Mouse (Mus musculus) stomach, embryonic 16.5 days (tissue): ENCODE data around the gene Igf1r. TPM values are rescaled to one million over a fixed set of nuclear protein-coding genes. Genes with fewer than 3 reads are reported as not detected.

Experiments
- ATAC-seq: fragments of 200-750 bp; cut with Nextera tagmentation; 2 replicates; pipeline ENCODE4 v1.8.0; 2017; ENCODE audit warnings: moderate number of reproducible peaks, moderate TSS enrichment; ENCODE audit not compliant: insufficient read depth, low FRiP score
- H3K27ac ChIP-seq: fragments of 300-500 bp; sonication (generic); 2 replicates; pipeline ENCODE4 v1.5.1; 2014; ENCODE audit warnings: low read length
- H3K27me3 ChIP-seq: fragments of 300-500 bp; sonication (generic); 2 replicates; pipeline ENCODE4 v1.6.1; 2014; ENCODE audit warnings: low read length, control low read depth, mixed read lengths; ENCODE audit not compliant: control insufficient read depth, insufficient read depth
- H3K36me3 ChIP-seq: fragments of 300-500 bp; sonication (generic); 2 replicates; pipeline ENCODE4 v1.6.1; 2014; ENCODE audit warnings: low read length; ENCODE audit not compliant: control insufficient read depth, insufficient read depth
- H3K4me1 ChIP-seq: fragments of 300-500 bp; sonication (generic); 2 replicates; pipeline ENCODE4 v1.6.1; 2014; ENCODE audit warnings: low read length, control low read depth, mixed read lengths; ENCODE audit not compliant: control insufficient read depth, insufficient read depth
- H3K4me2 ChIP-seq: fragments of 300-500 bp; sonication (generic); 2 replicates; pipeline ENCODE4 v1.6.1; 2014; ENCODE audit warnings: low read depth, low read length, mixed read lengths
- H3K4me3 ChIP-seq: fragments of 300-500 bp; sonication (generic); replicated peaks from 2 replicates; pipeline ENCODE4 v1.5.1; 2014; ENCODE audit warnings: mild to moderate bottlenecking, low read length
- H3K9ac ChIP-seq: fragments of 300-500 bp; sonication (generic); 2 replicates; pipeline ENCODE4 v1.6.1; 2014; ENCODE audit warnings: low read length
- H3K9me3 ChIP-seq: fragments of 300-500 bp; sonication (generic); replicated peaks from 2 replicates; pipeline ENCODE4 v1.6.1; 2016; ENCODE audit warnings: low read length, control low read depth; ENCODE audit not compliant: control insufficient read depth
- WGBS: fragments of 180-500 bp; shearing (Covaris S2); extraction: QIAGEN DNeasy Blood & Tissue Kit; methylation state at CpG from one replicate; pipeline ENCODE4 v1.1.7; 2014; 5-methylcytosine and 5-hydroxymethylcytosine counted together
- polyA plus RNA-seq: library from polyadenylated mRNA; unstranded; fragments of >200 nt; fragmentation: Nextera tagmentation; extraction: Ambion mirVana; gene quantifications from 2 replicates; pipeline ENCODE4 v1.2.1, GENCODE M21; 2015

The Igf1r gene
- polyA plus RNA-seq, 1 experiment from 2014 or later, result 15.0 TPM

- Histone ChIP-seq H3K4me2 (peak overlapping the region; percentile 35; the same call in 1 of the 2 replicates), H3K9me3 (no peaks in the 10 kb centered on the region), H3K4me1 (peaks cover 38% of the 10 kb centered on the region), H3K36me3 (no peaks in the 10 kb centered on the region), H3K27me3 (no peaks in the 10 kb centered on the region), H3K9ac (peak overlapping the region; percentile 37), H3K27ac (peak overlapping the region; percentile 86), H3K4me3 (no peak overlapping the region)
- peak; percentile 84; the same call in 1 of the 2 replicates for ATAC-seq
- 3% methylated on average over 12 of the region's 12 CpGs for WGBS
Measured at GRCm38 (mm10) chr7:68085338-68085737, 132.7 kb downstream of the Igf1r start.

GRCm38 (mm10) chr7:68085870-68086341, 133.3 kb downstream of the Igf1r start:
- H3K4me2 ChIP-seq, result 0 out of 2 replicates have a peak overlapping the region, but pooled peaks have one; percentile 35
- WGBS, result 50% methylated on average over 4 of the region's 4 CpGs
- H3K4me1 ChIP-seq, result peaks cover 32% of the 10 kb centered on the region

DNA sequence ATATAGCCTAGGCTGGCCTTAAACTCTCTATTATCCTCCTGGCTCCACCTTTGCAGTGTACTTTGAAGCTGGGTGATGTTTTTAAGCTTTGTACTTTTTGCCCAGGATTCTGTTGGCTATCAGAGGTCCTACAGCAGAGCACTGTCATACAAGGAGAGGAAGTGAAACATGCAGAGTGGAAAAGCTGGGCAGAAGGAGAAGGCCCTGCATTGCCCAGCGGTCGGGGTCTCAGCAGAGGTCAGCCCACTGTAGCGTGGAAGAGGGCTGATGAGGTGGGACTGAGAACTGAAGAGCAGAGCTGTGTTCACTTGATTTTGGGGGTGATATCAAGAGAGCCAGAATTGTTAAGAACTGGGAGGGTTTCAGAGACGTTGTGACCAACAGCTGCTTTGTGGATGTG, 134.9 kb downstream of the Igf1r start:
- Histone ChIP-seq H3K4me2 (no peak overlapping the region), H3K36me3 (no peaks in the 10 kb centered on the region), H3K4me3 (no peak overlapping the region), H3K27me3 (no peaks in the 10 kb centered on the region), H3K4me1 (peaks cover 32% of the 10 kb centered on the region), H3K27ac (no peak overlapping the region), H3K9me3 (no peaks in the 10 kb centered on the region), H3K9ac (no peak overlapping the region)
- ATAC-seq, result no peak
- 69% methylated on average over 4 of the region's 4 CpGs for WGBS

More at GRCm38 (mm10) chr7:68085870-68086341, 133.3 kb downstream of the Igf1r start:
- peak; percentile 43; the same call in 1 of the 2 replicates for ATAC-seq
- Histone ChIP-seq H3K27me3 (no peaks in the 10 kb centered on the region), H3K27ac (peak overlapping the region; percentile 86), H3K9me3 (no peaks in the 10 kb centered on the region), H3K36me3 (no peaks in the 10 kb centered on the region), H3K4me3 (no peak overlapping the region), H3K9ac (no peak overlapping the region; the same call in 1 of the 2 replicates)

DNA sequence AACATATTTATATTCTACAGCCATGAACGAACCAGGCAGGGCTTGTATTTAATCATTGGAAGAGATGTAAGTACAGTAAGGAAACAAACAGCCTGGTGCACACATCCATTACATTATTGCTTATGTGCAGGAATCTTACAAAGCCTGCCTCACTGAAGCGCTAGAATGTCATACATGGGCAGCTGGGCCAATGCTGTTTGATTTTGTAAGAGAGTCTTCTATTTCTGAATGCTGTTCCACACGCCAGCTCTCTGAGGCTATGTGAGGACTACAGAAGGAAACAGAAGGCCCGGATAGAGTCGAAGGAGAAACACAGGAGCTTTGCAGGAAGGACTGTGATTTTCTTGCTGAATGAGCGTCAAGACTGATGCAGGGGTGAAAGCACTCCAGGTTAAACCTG, 136.2 kb downstream of the Igf1r start:
- ATAC-seq, result no peak
- Histone ChIP-seq H3K27me3 (no peaks in the 10 kb centered on the region), H3K4me3 (no peak overlapping the region), H3K36me3 (no peaks in the 10 kb centered on the region), H3K4me2 (no peak overlapping the region), H3K9ac (no peak overlapping the region), H3K27ac (no peak overlapping the region), H3K4me1 (peaks cover 32% of the 10 kb centered on the region), H3K9me3 (no peaks in the 10 kb centered on the region)
- 71% methylated on average over 6 of the region's 6 CpGs for WGBS

GRCm38 (mm10) chr7:68089725-68090124, 137.1 kb downstream of the Igf1r start:
- Histone ChIP-seq H3K27me3 (no peaks in the 10 kb centered on the region), H3K4me1 (peaks cover 27% of the 10 kb centered on the region), H3K27ac (no peak overlapping the region), H3K36me3 (no peaks in the 10 kb centered on the region), H3K4me2 (no peak overlapping the region), H3K9ac (no peak overlapping the region), H3K4me3 (no peak overlapping the region), H3K9me3 (no peaks in the 10 kb centered on the region)
- WGBS, result 81% methylated on average over 10 of the region's 10 CpGs
- no peak for ATAC-seq

DNA sequence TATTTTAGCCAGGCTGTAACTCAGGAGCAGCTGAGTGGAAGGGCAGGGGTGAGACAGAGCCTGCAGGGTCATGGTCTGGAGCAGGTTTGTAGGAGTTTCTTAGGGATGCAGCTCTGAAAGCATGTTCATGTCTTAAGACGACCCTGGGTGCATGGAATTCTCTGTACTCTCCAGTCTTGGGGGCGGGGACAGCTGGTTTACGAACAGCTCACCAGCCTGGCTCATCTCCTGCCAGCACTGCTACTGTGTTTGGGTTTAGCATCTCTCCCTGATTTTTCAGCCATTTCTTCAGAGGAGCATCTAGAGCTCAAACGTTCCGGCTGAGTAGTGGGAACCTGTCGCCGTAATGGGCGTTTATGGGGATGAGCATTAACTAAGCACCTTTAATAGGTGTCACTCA, 137.9 kb downstream of the Igf1r start:
- no peak overlapping the region for H3K4me2 ChIP-seq
- no peaks in the 10 kb centered on the region for H3K36me3 ChIP-seq
- H3K27ac ChIP-seq, result no peak overlapping the region
- H3K4me3 ChIP-seq, result no peak overlapping the region
- no peaks in the 10 kb centered on the region for H3K27me3 ChIP-seq
- no peaks in the 10 kb centered on the region for H3K9me3 ChIP-seq
- 74% methylated on average over 8 of the region's 8 CpGs for WGBS
- H3K4me1 ChIP-seq, result peaks cover 18% of the 10 kb centered on the region
- ATAC-seq, result no peak
- H3K9ac ChIP-seq, result no peak overlapping the region

DNA sequence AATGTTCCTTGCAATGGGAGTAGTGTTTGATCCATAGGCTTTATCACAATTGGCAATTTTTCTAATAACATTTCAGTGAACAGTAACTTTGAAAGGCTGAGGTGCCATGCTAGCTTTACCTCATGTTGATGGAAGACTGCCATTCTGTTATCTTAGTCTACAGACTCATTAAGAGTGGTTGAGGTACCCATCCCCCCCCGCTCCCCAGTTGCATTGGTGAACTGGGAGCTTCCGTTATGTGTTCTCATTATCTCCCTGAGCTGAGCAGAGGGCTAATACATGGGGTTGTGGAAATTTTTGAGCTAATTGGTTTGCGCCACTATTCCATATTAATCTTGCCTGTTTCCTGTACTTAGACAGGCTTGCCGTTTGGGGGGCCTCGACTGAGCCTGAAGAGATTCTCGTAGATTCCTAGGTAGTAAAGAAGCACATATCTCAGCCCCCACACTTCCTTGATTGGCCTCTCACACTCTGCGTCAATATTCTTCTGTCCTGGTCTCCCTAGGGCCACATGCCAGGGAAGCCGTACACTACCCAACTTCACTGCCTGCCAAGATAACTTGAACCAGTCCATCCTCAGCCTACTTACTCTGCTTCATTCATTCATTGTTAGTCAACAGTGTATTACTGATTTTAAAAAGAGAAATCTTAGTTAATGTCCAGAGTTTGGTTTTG, 139.8 kb downstream of the Igf1r start:
- Histone ChIP-seq H3K27ac (no peak overlapping the region), H3K9ac (no peak overlapping the region), H3K9me3 (no peaks in the 10 kb centered on the region), H3K36me3 (no peaks in the 10 kb centered on the region), H3K4me1 (peaks cover 8% of the 10 kb centered on the region), H3K4me3 (no peak overlapping the region), H3K4me2 (no peak overlapping the region), H3K27me3 (no peaks in the 10 kb centered on the region)
- ATAC-seq, result no peak
- 64% methylated on average over 8 of the region's 8 CpGs for WGBS

- Histone ChIP-seq H3K27me3 (no peaks in the 10 kb centered on the region), H3K36me3 (no peaks in the 10 kb centered on the region), H3K9me3 (no peaks in the 10 kb centered on the region), H3K27ac (no peak overlapping the region), H3K9ac (no peak overlapping the region), H3K4me3 (no peak overlapping the region), H3K4me1 (peaks cover 6% of the 10 kb centered on the region; the same call in 1 of the 2 replicates), H3K4me2 (no peak overlapping the region)
- ATAC-seq, result no peak
- 31% methylated on average over 9 of the region's 9 CpGs for WGBS
Measured at GRCm38 (mm10) chr7:68093817-68094216, 141.2 kb downstream of the Igf1r start.

DNA sequence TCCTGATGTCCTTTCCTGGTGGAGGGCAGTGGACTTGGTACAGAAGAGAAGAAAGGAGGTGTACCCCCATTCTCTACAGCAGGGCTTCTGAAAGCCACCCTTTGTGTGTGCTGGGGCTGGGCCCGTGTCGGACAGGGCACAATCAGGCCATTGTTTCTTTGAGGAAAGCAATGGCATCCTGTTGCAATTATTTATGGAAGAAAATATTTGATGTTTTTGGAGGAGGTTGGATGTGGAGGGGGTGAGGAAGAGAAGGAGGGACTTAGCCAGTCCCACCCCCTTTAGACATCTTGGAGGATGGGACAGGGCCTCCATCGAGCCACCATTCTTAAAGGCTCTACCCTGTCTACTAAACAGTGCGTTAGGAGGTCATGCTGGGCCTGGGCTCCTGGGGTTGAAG, 142.9 kb downstream of the Igf1r start:
- Histone ChIP-seq H3K27me3 (no peaks in the 10 kb centered on the region), H3K36me3 (no peaks in the 10 kb centered on the region), H3K4me2 (no peak overlapping the region), H3K4me1 (peaks cover 10% of the 10 kb centered on the region; the same call in 1 of the 2 replicates), H3K27ac (no peak overlapping the region), H3K9me3 (no peaks in the 10 kb centered on the region), H3K4me3 (no peak overlapping the region), H3K9ac (no peak overlapping the region)
- peak; percentile 40; the same call in 1 of the 2 replicates for ATAC-seq
- WGBS, result 68% methylated on average over 4 of the region's 4 CpGs
